Mouse (Mus musculus): ENCODE measurements around the gene Vil1.

GRCm38 (mm10) chr1:74418747-74419439 is 9.7 kb downstream of the Vil1 start:
- TF ChIP-seq CTCF (conservative IDR thresholded peaks at IDR 0.05; ENCODE audit: low read length) (no peak), POU5F1 (IDR thresholded peaks at IDR 0.05; ENCODE audit: borderline replicate concordance, low read length) (no peak)
